Mouse (Mus musculus): Measurements from ENCODE around the gene S100a5. TPM values are rescaled to one million over a fixed set of nuclear protein-coding genes. Genes with fewer than 3 reads are reported as not detected.

Gene S100a5
- polyA plus RNA-seq, 2 experiments = not detected

GRCm38 (mm10) chr3:90627366-90627765 lies 19.0 kb downstream of the S100a5 start:
- WGBS (ENCODE audit: insufficient replicate concordance) = 51% methylated on average over 5 of the region's 5 CpGs
- no peak overlapping the region for H3K4me2 ChIP-seq (ENCODE audit: low read depth)
- H3K9me3 ChIP-seq (ENCODE audit: control insufficient read depth, low read length) = no peaks in the 10 kb centered on the region
- H3K4me3 ChIP-seq (ENCODE audit: insufficient read depth in 1 of 2, low read depth in 2 of 2, low read length in 2 of 2) = no peak overlapping the region
- H3K36me3 ChIP-seq (replicated peaks; ENCODE audit: control insufficient read depth, insufficient read depth, low read depth) = no peaks in the 10 kb centered on the region
- DNase-seq (ENCODE audit: low read depth in 3 of 3, low spot score in 3 of 3) (no peak), ATAC-seq (ENCODE audit: insufficient read depth) (no peak)
- no peak overlapping the region for H3K9ac ChIP-seq (replicated peaks)
- no peak for TF ChIP-seq EP300 (IDR thresholded peaks at IDR 0.05; ENCODE audit: low read depth)
- no peak for TF ChIP-seq CTCF (IDR thresholded peaks at IDR 0.05; ENCODE audit: low read depth)
- no peaks in the 10 kb centered on the region for H3K27me3 ChIP-seq (ENCODE audit: control insufficient read depth, insufficient read depth, low read length)
- H3K27ac ChIP-seq = no peak overlapping the region
- no peaks in the 10 kb centered on the region for H3K4me1 ChIP-seq (replicated peaks; ENCODE audit: control insufficient read depth in 2 of 2, insufficient read depth in 2 of 2, low read length in 1 of 2)

DNA sequence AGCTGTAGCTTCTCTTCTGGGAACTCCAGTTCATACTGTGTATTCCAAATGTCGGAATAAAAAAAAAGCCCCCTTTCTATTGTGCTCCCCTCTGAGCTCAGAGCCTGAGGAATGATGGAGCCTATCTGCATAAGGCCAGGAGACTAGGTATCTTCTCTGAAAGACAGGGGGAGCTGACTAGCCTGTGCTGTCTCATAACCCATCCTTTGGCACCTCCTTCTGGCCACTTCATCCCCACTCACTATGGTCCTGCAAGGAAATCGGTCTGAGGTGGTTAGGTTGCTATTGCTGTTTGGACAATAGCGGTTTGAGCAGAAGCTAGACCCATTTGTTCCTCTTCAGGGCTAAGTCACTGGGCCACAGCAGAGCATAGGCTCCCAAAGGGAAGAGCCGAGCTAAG lies 19.5 kb downstream of the S100a5 start:
- H3K27me3 ChIP-seq (ENCODE audit: control insufficient read depth, insufficient read depth, low read length) = no peaks in the 10 kb centered on the region
- no peaks in the 10 kb centered on the region for H3K36me3 ChIP-seq (replicated peaks; ENCODE audit: control insufficient read depth, insufficient read depth, low read depth)
- 35% methylated on average over 4 of the region's 4 CpGs for WGBS (ENCODE audit: insufficient replicate concordance)
- no peak overlapping the region for H3K27ac ChIP-seq
- no peak overlapping the region for H3K4me2 ChIP-seq (ENCODE audit: low read depth)
- H3K9ac ChIP-seq (replicated peaks) = no peak overlapping the region
- DNase-seq (ENCODE audit: low read depth in 3 of 3, low spot score in 3 of 3) (no peak), ATAC-seq (ENCODE audit: insufficient read depth) (no peak)
- H3K4me1 ChIP-seq (replicated peaks; ENCODE audit: control insufficient read depth in 2 of 2, insufficient read depth in 2 of 2, low read length in 1 of 2) = no peaks in the 10 kb centered on the region
- TF ChIP-seq CTCF (IDR thresholded peaks at IDR 0.05; ENCODE audit: low read depth) = peak; percentile 55
- no peak for TF ChIP-seq EP300 (IDR thresholded peaks at IDR 0.05; ENCODE audit: low read depth)
- H3K9me3 ChIP-seq (ENCODE audit: control insufficient read depth, low read length) = no peaks in the 10 kb centered on the region
- no peak overlapping the region for H3K4me3 ChIP-seq (ENCODE audit: insufficient read depth in 1 of 2, low read depth in 2 of 2, low read length in 2 of 2)

GRCm38 (mm10) chr3:90629298-90629697 lies 21.0 kb downstream of the S100a5 start:
- no peaks in the 10 kb centered on the region for H3K27me3 ChIP-seq (ENCODE audit: control insufficient read depth, insufficient read depth, low read length)
- no peaks in the 10 kb centered on the region for H3K9me3 ChIP-seq (ENCODE audit: control insufficient read depth, low read length)
- WGBS (ENCODE audit: insufficient replicate concordance) = 49% methylated on average over 2 of the region's 2 CpGs
- TF ChIP-seq EP300 (IDR thresholded peaks at IDR 0.05; ENCODE audit: low read depth) (no peak), CTCF (IDR thresholded peaks at IDR 0.05; ENCODE audit: low read depth) (no peak)
- DNase-seq (ENCODE audit: low read depth in 3 of 3, low spot score in 3 of 3) (no peak), ATAC-seq (ENCODE audit: insufficient read depth) (no peak)
- no peak overlapping the region for H3K4me3 ChIP-seq (ENCODE audit: insufficient read depth in 1 of 2, low read depth in 2 of 2, low read length in 2 of 2)
- no peak overlapping the region for H3K27ac ChIP-seq
- no peak overlapping the region for H3K9ac ChIP-seq (replicated peaks)
- H3K36me3 ChIP-seq (replicated peaks; ENCODE audit: control insufficient read depth, insufficient read depth, low read depth) = no peaks in the 10 kb centered on the region
- no peak overlapping the region for H3K4me2 ChIP-seq (ENCODE audit: low read depth)
- no peaks in the 10 kb centered on the region for H3K4me1 ChIP-seq (replicated peaks; ENCODE audit: control insufficient read depth in 2 of 2, insufficient read depth in 2 of 2, low read length in 1 of 2)

DNA sequence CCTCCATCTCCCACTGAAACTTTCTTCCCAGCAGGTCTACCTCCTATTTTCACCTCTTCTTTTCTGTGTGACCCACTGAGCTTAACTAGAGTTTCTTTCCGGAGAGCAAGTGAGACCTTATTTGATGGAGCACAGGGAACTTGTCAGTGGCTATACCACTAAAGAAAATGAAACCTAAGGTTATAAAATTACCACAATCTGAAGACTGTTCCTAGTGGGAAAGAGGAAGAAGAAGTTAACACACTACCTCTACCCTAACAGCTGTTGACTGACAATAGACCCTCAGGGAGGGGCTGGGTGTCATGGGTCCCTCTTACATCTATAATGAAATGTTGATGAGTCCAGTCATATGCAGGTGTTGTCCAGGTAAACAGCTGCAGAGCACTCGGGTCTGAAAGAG lies 23.7 kb downstream of the S100a5 start:
- DNase-seq (ENCODE audit: low read depth in 3 of 3, low spot score in 3 of 3) = no peak
- WGBS (ENCODE audit: insufficient replicate concordance) = 31% methylated on average over 2 of the region's 2 CpGs
- Histone ChIP-seq H3K27ac (no peak overlapping the region), H3K9ac (replicated peaks) (no peak overlapping the region), H3K27me3 (ENCODE audit: control insufficient read depth, insufficient read depth, low read length) (no peaks in the 10 kb centered on the region), H3K36me3 (replicated peaks; ENCODE audit: control insufficient read depth, insufficient read depth, low read depth) (no peaks in the 10 kb centered on the region), H3K4me3 (ENCODE audit: insufficient read depth in 1 of 2, low read depth in 2 of 2, low read length in 2 of 2) (no peak overlapping the region), H3K4me2 (ENCODE audit: low read depth) (no peak overlapping the region), H3K4me1 (replicated peaks; ENCODE audit: control insufficient read depth in 2 of 2, insufficient read depth in 2 of 2, low read length in 1 of 2) (no peaks in the 10 kb centered on the region), H3K9me3 (ENCODE audit: control insufficient read depth, low read length) (no peaks in the 10 kb centered on the region)
- no peak for TF ChIP-seq EP300 (IDR thresholded peaks at IDR 0.05; ENCODE audit: low read depth)
- no peak for TF ChIP-seq CTCF (IDR thresholded peaks at IDR 0.05; ENCODE audit: low read depth)
- ATAC-seq (ENCODE audit: insufficient read depth) = no peak

GRCm38 (mm10) chr3:90638511-90639275 lies 30.4 kb downstream of the S100a5 start:
- ATAC-seq (ENCODE audit: insufficient read depth) (no peak), DNase-seq (ENCODE audit: low read depth in 3 of 3, low spot score in 3 of 3) (no peak)
- Histone ChIP-seq H3K36me3 (replicated peaks; ENCODE audit: control insufficient read depth, insufficient read depth, low read depth) (no peaks in the 10 kb centered on the region), H3K4me2 (ENCODE audit: low read depth) (no peak overlapping the region), H3K27ac (no peak overlapping the region), H3K4me1 (replicated peaks; ENCODE audit: control insufficient read depth in 2 of 2, insufficient read depth in 2 of 2, low read length in 1 of 2) (no peaks in the 10 kb centered on the region), H3K9ac (replicated peaks) (no peak overlapping the region), H3K4me3 (ENCODE audit: insufficient read depth in 1 of 2, low read depth in 2 of 2, low read length in 2 of 2) (no peak overlapping the region), H3K27me3 (ENCODE audit: control insufficient read depth, insufficient read depth, low read length) (no peaks in the 10 kb centered on the region), H3K9me3 (ENCODE audit: control insufficient read depth, low read length) (no peaks in the 10 kb centered on the region)
- TF ChIP-seq CTCF (IDR thresholded peaks at IDR 0.05; ENCODE audit: low read depth) (no peak), EP300 (IDR thresholded peaks at IDR 0.05; ENCODE audit: low read depth) (no peak)
- WGBS (ENCODE audit: insufficient replicate concordance) = 38% methylated on average over 1 of the region's 1 CpGs

Data from liver, embryonic 14.5 days (tissue).